Mouse (Mus musculus) hindbrain, embryonic 12.5 days (tissue): ENCODE data around the gene Scamp3. TPM values are rescaled to one million over a fixed set of nuclear protein-coding genes. Genes with fewer than 3 reads are reported as not detected.

ENCODE experiments used
- ATAC-seq: fragments of 200-750 bp; cut with Nextera tagmentation; 2 replicates; pipeline ENCODE4 v1.8.0; 2017; ENCODE audit warnings: moderate TSS enrichment; ENCODE audit not compliant: low FRiP score
- H3K27ac ChIP-seq: fragments of 300-500 bp; sonication (generic); 2 replicates; pipeline ENCODE4 v1.5.1; 2016; ENCODE audit warnings: mild to moderate bottlenecking
- H3K27me3 ChIP-seq: fragments of 300-500 bp; sonication (generic); 2 replicates; pipeline ENCODE4 v1.6.1; 2016; ENCODE audit warnings: mild to moderate bottlenecking
- H3K36me3 ChIP-seq: fragments of 300-500 bp; sonication (generic); 2 replicates; pipeline ENCODE4 v1.6.1; 2016; ENCODE audit warnings: mild to moderate bottlenecking
- H3K4me1 ChIP-seq: fragments of 300-500 bp; sonication (generic); 2 replicates; pipeline ENCODE4 v1.6.1; 2016
- H3K4me2 ChIP-seq: fragments of 300-500 bp; sonication (generic); replicated peaks from 2 replicates; pipeline ENCODE4 v1.6.1; 2016; ENCODE audit warnings: mild to moderate bottlenecking
- H3K4me3 ChIP-seq: fragments of 300-500 bp; sonication (generic); 2 replicates; pipeline ENCODE4 v1.5.1; 2016; ENCODE audit warnings: mild to moderate bottlenecking
- H3K9ac ChIP-seq: fragments of 300-500 bp; sonication (generic); 2 replicates; pipeline ENCODE4 v1.6.1; 2016; ENCODE audit warnings: mild to moderate bottlenecking, moderate library complexity
- H3K9me3 ChIP-seq: fragments of 300-500 bp; sonication (generic); replicated peaks from 2 replicates; pipeline ENCODE4 v1.6.1; 2016; ENCODE audit warnings: mild to moderate bottlenecking
- WGBS: fragments of 180-500 bp; shearing (Covaris S2); methylation state at CpG from one replicate; pipeline ENCODE4 v1.1.7; 2016; 5-methylcytosine and 5-hydroxymethylcytosine counted together
- polyA plus RNA-seq: library from polyadenylated mRNA; unstranded; fragments of >200 nt; fragmentation: Nextera tagmentation; extraction: Ambion mirVana; gene quantifications from 2 replicates; pipeline ENCODE4 v1.2.1, GENCODE M21; 2016

Scamp3 gene
- polyA plus RNA-seq, 1 experiment from 2014 or later, result 105 TPM

- Histone ChIP-seq H3K36me3 (peaks cover 48% of the 10 kb centered on the region), H3K27ac (peak overlapping the region; percentile 91; the same call in 1 of the 2 replicates), H3K4me3 (peak overlapping the region; percentile 62)
Measured at GRCm38 (mm10) chr3:89183959-89184315, 6.7 kb downstream of the Scamp3 start.

DNA sequence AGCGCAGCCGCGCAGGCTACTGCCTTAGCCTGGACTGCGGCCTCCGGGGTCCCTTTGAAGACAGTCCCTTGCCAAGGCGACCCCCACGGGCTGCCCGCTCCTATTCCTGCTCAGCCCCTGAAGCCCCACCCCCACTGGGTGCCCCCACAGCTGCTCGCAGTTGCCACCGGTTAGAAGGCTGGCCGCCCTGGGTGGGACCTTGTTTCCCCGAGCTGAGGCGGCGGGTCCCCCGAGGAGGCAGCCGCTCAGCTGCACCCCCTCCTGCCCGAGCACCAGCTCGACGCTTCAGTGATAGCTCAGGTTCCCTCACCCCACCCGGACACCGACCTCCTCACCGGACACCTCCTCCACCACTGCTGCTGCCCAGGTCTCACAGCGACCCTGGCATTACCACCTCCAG, 9.9 kb downstream of the Scamp3 start:
- Histone ChIP-seq H3K9me3 (no peaks in the 10 kb centered on the region), H3K27ac (no peak overlapping the region), H3K27me3 (peaks cover 3% of the 10 kb centered on the region; the same call in 1 of the 2 replicates), H3K4me2 (no peak overlapping the region), H3K4me3 (no peak overlapping the region), H3K36me3 (peaks cover 16% of the 10 kb centered on the region; the same call in 1 of the 2 replicates), H3K9ac (no peak overlapping the region), H3K4me1 (peaks cover 31% of the 10 kb centered on the region)
- ATAC-seq, result no peak
- WGBS, result 39% methylated on average over 23 of the region's 23 CpGs

More at GRCm38 (mm10) chr3:89183959-89184315, 6.7 kb downstream of the Scamp3 start:
- Histone ChIP-seq H3K27me3 (peaks cover 3% of the 10 kb centered on the region; the same call in 1 of the 2 replicates), H3K4me2 (peak overlapping the region; percentile 95), H3K4me1 (peaks cover 34% of the 10 kb centered on the region), H3K9ac (peak overlapping the region; percentile 91), H3K9me3 (no peaks in the 10 kb centered on the region)
- no peak for ATAC-seq
- 79% methylated on average over 6 of the region's 6 CpGs for WGBS

DNA sequence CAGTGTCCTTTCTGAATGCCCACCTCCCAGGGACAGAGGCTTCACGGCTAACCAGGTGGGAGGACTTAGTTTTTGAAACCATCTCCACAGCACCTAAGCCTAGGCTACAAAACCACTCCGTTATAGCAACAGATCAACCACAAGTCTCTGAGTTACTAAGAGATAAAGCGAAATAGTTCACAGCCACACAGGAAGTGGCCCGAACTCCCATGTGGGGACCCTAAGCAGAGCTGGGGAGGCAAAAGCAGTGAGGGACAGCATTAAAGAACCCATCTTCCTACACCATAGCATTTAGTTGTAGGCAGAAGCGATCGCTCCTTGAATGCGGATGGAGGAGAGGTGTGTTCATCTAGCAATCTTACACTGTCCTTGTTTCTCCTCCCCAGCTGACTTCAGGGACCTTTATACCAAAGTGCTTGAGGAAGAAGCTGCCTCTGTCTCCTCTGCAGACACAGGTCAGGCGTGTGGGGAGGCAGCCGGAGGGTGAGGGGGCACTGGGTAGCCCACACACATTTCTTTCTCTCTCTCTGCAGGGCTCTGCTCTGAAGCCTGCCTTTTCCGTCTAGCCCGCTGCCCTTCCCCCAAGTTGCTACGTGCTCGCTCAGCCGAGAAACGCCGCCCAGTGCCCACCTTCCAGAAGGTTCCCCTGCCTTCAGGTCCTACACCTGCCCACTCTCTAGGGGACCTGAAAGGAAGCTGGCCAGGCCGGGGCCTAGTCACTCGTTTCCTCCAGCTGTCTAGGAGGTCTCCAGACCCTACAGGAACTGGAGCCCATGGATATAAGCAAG, 10.6 kb downstream of the Scamp3 start:
- H3K9ac ChIP-seq, result no peak overlapping the region

GRCm38 (mm10) chr3:89188478-89188875, 11.2 kb downstream of the Scamp3 start:
- no peak overlapping the region for H3K9ac ChIP-seq
- H3K4me2 ChIP-seq, result no peak overlapping the region
- H3K4me1 ChIP-seq, result peaks cover 29% of the 10 kb centered on the region
- H3K36me3 ChIP-seq, result peaks cover 14% of the 10 kb centered on the region; the same call in 1 of the 2 replicates
- peaks cover 3% of the 10 kb centered on the region; the same call in 1 of the 2 replicates for H3K27me3 ChIP-seq
- no peak for ATAC-seq
- H3K4me3 ChIP-seq, result no peak overlapping the region
- 57% methylated on average over 12 of the region's 12 CpGs for WGBS
- H3K27ac ChIP-seq, result no peak overlapping the region
- no peaks in the 10 kb centered on the region for H3K9me3 ChIP-seq

More for the DNA sequence above, 10.6 kb downstream of the Scamp3 start:
- H3K27me3 ChIP-seq, result peaks cover 3% of the 10 kb centered on the region; the same call in 1 of the 2 replicates
- no peak overlapping the region for H3K4me2 ChIP-seq
- H3K4me3 ChIP-seq, result no peak overlapping the region
- H3K36me3 ChIP-seq, result peaks cover 14% of the 10 kb centered on the region; the same call in 1 of the 2 replicates
- H3K4me1 ChIP-seq, result peaks cover 31% of the 10 kb centered on the region
- 60% methylated on average over 18 of the region's 18 CpGs for WGBS
- H3K9me3 ChIP-seq, result no peaks in the 10 kb centered on the region
- no peak for ATAC-seq
- no peak overlapping the region for H3K27ac ChIP-seq

DNA sequence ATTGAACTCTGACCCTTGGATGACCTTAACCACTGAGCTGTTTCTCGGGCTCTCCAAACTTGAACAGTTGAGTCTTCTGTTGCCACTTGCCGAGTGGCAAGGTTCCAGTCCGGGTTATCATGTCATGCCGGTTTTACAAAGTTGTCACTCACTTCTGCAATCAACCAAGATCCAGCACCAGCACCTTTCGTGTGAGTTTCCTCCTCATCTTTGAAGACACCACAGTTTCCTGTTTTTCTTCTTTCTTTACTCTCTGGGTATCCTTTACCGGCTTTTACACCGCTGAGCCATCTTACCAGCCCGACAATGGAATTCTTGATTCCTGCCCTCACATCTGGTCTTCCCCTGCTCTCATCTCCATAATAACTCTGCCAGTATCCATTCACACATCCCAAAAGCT, 13.2 kb downstream of the Scamp3 start:
- Histone ChIP-seq H3K9me3 (no peaks in the 10 kb centered on the region), H3K4me1 (peaks cover 10% of the 10 kb centered on the region), H3K27me3 (peaks cover 3% of the 10 kb centered on the region; the same call in 1 of the 2 replicates), H3K9ac (no peak overlapping the region), H3K27ac (no peak overlapping the region), H3K4me2 (no peak overlapping the region), H3K36me3 (peaks cover 14% of the 10 kb centered on the region; the same call in 1 of the 2 replicates), H3K4me3 (no peak overlapping the region)
- WGBS, result 85% methylated on average over 8 of the region's 8 CpGs
- no peak for ATAC-seq

DNA sequence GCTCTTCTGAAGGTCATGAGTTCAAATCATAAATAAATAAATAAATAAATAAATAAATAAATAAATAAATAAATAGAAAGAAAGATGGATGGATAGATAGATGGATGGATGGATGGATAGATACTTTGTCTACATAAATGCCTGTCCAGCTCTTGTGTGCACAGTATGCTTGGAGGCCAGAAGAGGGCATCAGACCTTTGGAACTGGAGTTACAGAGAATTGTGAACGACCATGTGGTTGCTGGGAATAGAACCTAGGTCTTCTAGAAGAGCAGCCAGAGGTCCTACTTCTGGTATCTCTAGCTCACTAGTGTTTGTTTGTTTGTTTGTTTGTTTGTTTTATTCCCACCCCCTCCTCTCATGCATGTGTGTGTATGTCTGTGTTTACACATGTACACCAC, 16.1 kb downstream of the Scamp3 start:
- no peak for ATAC-seq
- Histone ChIP-seq H3K27me3 (no peaks in the 10 kb centered on the region), H3K36me3 (peaks cover 6% of the 10 kb centered on the region; the same call in 1 of the 2 replicates), H3K9ac (no peak overlapping the region), H3K27ac (no peak overlapping the region), H3K4me2 (no peak overlapping the region), H3K4me3 (no peak overlapping the region), H3K4me1 (peaks cover 10% of the 10 kb centered on the region), H3K9me3 (no peaks in the 10 kb centered on the region)
- WGBS, result 77% methylated on average over 1 of the region's 1 CpGs

- Histone ChIP-seq H3K9ac (no peak overlapping the region), H3K36me3 (peaks cover 1% of the 10 kb centered on the region; the same call in 1 of the 2 replicates), H3K9me3 (no peaks in the 10 kb centered on the region), H3K27ac (no peak overlapping the region), H3K27me3 (no peaks in the 10 kb centered on the region), H3K4me2 (no peak overlapping the region), H3K4me3 (no peak overlapping the region), H3K4me1 (peaks cover 10% of the 10 kb centered on the region)
- WGBS, result 88% methylated on average over 2 of the region's 2 CpGs
- no peak for ATAC-seq
Measured at GRCm38 (mm10) chr3:89193853-89194252, 16.6 kb downstream of the Scamp3 start.

DNA sequence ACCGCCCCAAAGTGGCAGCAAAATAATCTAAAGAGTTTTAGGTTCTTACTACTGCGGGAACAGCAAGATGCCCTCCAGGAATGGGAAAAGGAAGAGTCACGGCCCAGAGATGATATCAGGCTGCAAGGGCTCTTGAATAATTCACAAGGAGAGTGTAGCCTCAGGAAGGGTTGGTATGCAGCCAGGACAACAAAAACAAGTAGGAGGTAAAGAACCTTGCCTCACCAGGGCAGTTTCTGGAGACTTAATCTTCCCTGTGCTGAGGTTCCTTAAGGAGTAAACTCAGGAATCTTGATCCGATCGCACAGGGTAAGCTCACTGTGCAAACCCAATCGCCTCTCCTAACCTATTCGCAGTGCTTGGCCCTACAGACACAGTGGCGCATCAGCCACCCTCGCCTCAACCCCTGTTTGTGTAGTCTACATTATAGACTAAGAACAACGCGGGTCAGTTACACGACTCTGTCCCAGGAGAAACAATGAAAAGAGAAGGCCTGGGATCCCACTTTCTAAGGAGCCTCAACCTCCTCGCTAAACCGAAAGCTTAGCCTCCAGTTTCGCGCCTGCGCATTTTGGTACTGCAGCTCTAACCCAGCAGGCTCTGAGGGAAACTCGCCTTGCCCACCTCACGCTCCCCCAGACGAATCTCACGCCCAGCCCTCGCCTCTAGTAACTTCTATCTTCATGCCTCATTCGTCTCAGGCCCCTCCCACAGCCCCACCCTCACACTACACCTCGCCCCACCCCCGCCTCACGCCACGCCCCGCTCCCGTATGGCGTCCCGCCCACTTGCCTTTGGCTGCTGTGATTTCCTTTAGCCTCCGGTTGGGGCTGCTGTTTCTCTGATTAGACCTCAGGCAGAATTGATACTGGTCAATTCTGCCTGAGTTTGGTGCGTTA, 19.0 kb downstream of the Scamp3 start:
- H3K4me1 ChIP-seq, result peaks cover 10% of the 10 kb centered on the region
- peak overlapping the region; percentile 59 for H3K4me2 ChIP-seq
- H3K4me3 ChIP-seq, result peak overlapping the region; percentile 36
- H3K27me3 ChIP-seq, result no peaks in the 10 kb centered on the region
- peak overlapping the region; percentile 82 for H3K27ac ChIP-seq
- H3K9me3 ChIP-seq, result no peaks in the 10 kb centered on the region
- ATAC-seq, result peak; percentile 96
- peak overlapping the region; percentile 63 for H3K9ac ChIP-seq
- no peaks in the 10 kb centered on the region for H3K36me3 ChIP-seq
- 10% methylated on average over 33 of the region's 33 CpGs for WGBS

- Histone ChIP-seq H3K9ac (no peak overlapping the region), H3K36me3 (peaks cover 8% of the 10 kb centered on the region), H3K4me1 (peaks cover 15% of the 10 kb centered on the region), H3K27me3 (no peaks in the 10 kb centered on the region), H3K27ac (no peak overlapping the region), H3K9me3 (no peaks in the 10 kb centered on the region), H3K4me2 (no peak overlapping the region), H3K4me3 (no peak overlapping the region)
- ATAC-seq, result no peak
- WGBS, result 79% methylated on average over 3 of the region's 3 CpGs
Measured at GRCm38 (mm10) chr3:89199839-89200238, 22.6 kb downstream of the Scamp3 start.

- H3K27me3 ChIP-seq, result no peaks in the 10 kb centered on the region
- peak within 1 kb of the TSS; percentile 56 for H3K4me3 ChIP-seq
- no peak within 1 kb of the TSS for H3K27ac ChIP-seq
- H3K9me3 ChIP-seq, result no peaks in the 10 kb centered on the region
- H3K36me3 ChIP-seq, result peaks cover 34% of the 10 kb centered on the region
- H3K4me1 ChIP-seq, result peaks cover 5% of the 10 kb centered on the region
- peak within 1 kb of the TSS; percentile 75 for H3K4me2 ChIP-seq
- WGBS, result 27% methylated on average over 13 of the region's 13 CpGs
- peak within 1 kb of the TSS; percentile 55 for H3K9ac ChIP-seq
- peak; percentile 85 for ATAC-seq
Measured at GRCm38 (mm10) chr3:89202253-89203141, 25.2 kb downstream of the Scamp3 start, which contains the start of gene Gba. Gba (plus strand) TSS chr3:89202928.

GRCm38 (mm10) chr3:89203142-89203514, 25.9 kb downstream of the Scamp3 start:
- Histone ChIP-seq H3K9me3 (no peaks in the 10 kb centered on the region), H3K27ac (no peak overlapping the region), H3K4me3 (peak overlapping the region; percentile 56), H3K36me3 (peaks cover 40% of the 10 kb centered on the region), H3K4me2 (peak overlapping the region; percentile 75), H3K9ac (peak overlapping the region; percentile 55), H3K4me1 (peaks cover 5% of the 10 kb centered on the region), H3K27me3 (no peaks in the 10 kb centered on the region)
- 40% methylated on average over 5 of the region's 5 CpGs for WGBS
- peak; percentile 49; the same call in 1 of the 2 replicates for ATAC-seq
